Mouse (Mus musculus) stomach, embryonic 16.5 days (tissue): Measurements from ENCODE around the gene Grip1. TPM values are rescaled to one million over a fixed set of nuclear protein-coding genes. Genes with fewer than 3 reads are reported as not detected.

Experiments
- ATAC-seq: fragments of 200-750 bp; cut with Nextera tagmentation; 2 replicates; pipeline ENCODE4 v1.8.0; 2017; ENCODE audit warnings: moderate number of reproducible peaks, moderate TSS enrichment; ENCODE audit not compliant: insufficient read depth, low FRiP score
- H3K27ac ChIP-seq: fragments of 300-500 bp; sonication (generic); 2 replicates; pipeline ENCODE4 v1.5.1; 2014; ENCODE audit warnings: low read length
- H3K27me3 ChIP-seq: fragments of 300-500 bp; sonication (generic); 2 replicates; pipeline ENCODE4 v1.6.1; 2014; ENCODE audit warnings: low read length, control low read depth, mixed read lengths; ENCODE audit not compliant: control insufficient read depth, insufficient read depth
- H3K36me3 ChIP-seq: fragments of 300-500 bp; sonication (generic); 2 replicates; pipeline ENCODE4 v1.6.1; 2014; ENCODE audit warnings: low read length; ENCODE audit not compliant: control insufficient read depth, insufficient read depth
- H3K4me1 ChIP-seq: fragments of 300-500 bp; sonication (generic); 2 replicates; pipeline ENCODE4 v1.6.1; 2014; ENCODE audit warnings: low read length, control low read depth, mixed read lengths; ENCODE audit not compliant: control insufficient read depth, insufficient read depth
- H3K4me2 ChIP-seq: fragments of 300-500 bp; sonication (generic); 2 replicates; pipeline ENCODE4 v1.6.1; 2014; ENCODE audit warnings: low read depth, low read length, mixed read lengths
- H3K4me3 ChIP-seq: fragments of 300-500 bp; sonication (generic); replicated peaks from 2 replicates; pipeline ENCODE4 v1.5.1; 2014; ENCODE audit warnings: mild to moderate bottlenecking, low read length
- H3K9ac ChIP-seq: fragments of 300-500 bp; sonication (generic); 2 replicates; pipeline ENCODE4 v1.6.1; 2014; ENCODE audit warnings: low read length
- H3K9me3 ChIP-seq: fragments of 300-500 bp; sonication (generic); replicated peaks from 2 replicates; pipeline ENCODE4 v1.6.1; 2016; ENCODE audit warnings: low read length, control low read depth; ENCODE audit not compliant: control insufficient read depth
- WGBS: fragments of 180-500 bp; shearing (Covaris S2); extraction: QIAGEN DNeasy Blood & Tissue Kit; methylation state at CpG from one replicate; pipeline ENCODE4 v1.1.7; 2014; 5-methylcytosine and 5-hydroxymethylcytosine counted together
- polyA plus RNA-seq: library from polyadenylated mRNA; unstranded; fragments of >200 nt; fragmentation: Nextera tagmentation; extraction: Ambion mirVana; gene quantifications from 2 replicates; pipeline ENCODE4 v1.2.1, GENCODE M21; 2015

Gene Grip1
- polyA plus RNA-seq, 1 experiment from 2014 or later: 1.8 TPM

- Histone ChIP-seq H3K36me3 (no peaks in the 10 kb centered on the region), H3K27me3 (no peaks in the 10 kb centered on the region), H3K4me1 (peaks cover 11% of the 10 kb centered on the region), H3K9ac (peak overlapping the region; percentile 80), H3K4me3 (peak overlapping the region; percentile 76), H3K27ac (peak overlapping the region; percentile 38), H3K9me3 (no peaks in the 10 kb centered on the region), H3K4me2 (peak overlapping the region; percentile 98)
- peak; percentile 71 for ATAC-seq
- WGBS: under 1% methylated on average over 53 of the region's 57 CpGs
Measured at GRCm38 (mm10) chr10:119454106-119454667, 557 bp downstream of the Grip1 start.

- ATAC-seq: 0 out of 2 replicates have a peak, but pooled peaks have one; percentile 3
- H3K9ac ChIP-seq: peak overlapping the region; percentile 80
- H3K36me3 ChIP-seq: no peaks in the 10 kb centered on the region
- peaks cover 11% of the 10 kb centered on the region for H3K4me1 ChIP-seq
- H3K4me2 ChIP-seq: peak overlapping the region; percentile 98
- peak overlapping the region; percentile 76 for H3K4me3 ChIP-seq
- 1% methylated on average over 31 of the region's 31 CpGs for WGBS
- H3K27me3 ChIP-seq: no peaks in the 10 kb centered on the region
- H3K27ac ChIP-seq: peak overlapping the region; percentile 38; the same call in 1 of the 2 replicates
- no peaks in the 10 kb centered on the region for H3K9me3 ChIP-seq
Measured at GRCm38 (mm10) chr10:119454668-119455542, 1.3 kb downstream of the Grip1 start.

- Histone ChIP-seq H3K9ac (peak overlapping the region; percentile 80), H3K4me2 (peak overlapping the region; percentile 98), H3K27me3 (no peaks in the 10 kb centered on the region), H3K4me3 (peak overlapping the region; percentile 76), H3K4me1 (peaks cover 11% of the 10 kb centered on the region), H3K27ac (no peak overlapping the region), H3K9me3 (no peaks in the 10 kb centered on the region), H3K36me3 (no peaks in the 10 kb centered on the region)
- WGBS: 15% methylated on average over 10 of the region's 10 CpGs
- no peak for ATAC-seq
Measured at GRCm38 (mm10) chr10:119455543-119455940, 1.9 kb downstream of the Grip1 start.

- no peaks in the 10 kb centered on the region for H3K9me3 ChIP-seq
- no peak overlapping the region for H3K4me2 ChIP-seq
- no peak for ATAC-seq
- H3K4me1 ChIP-seq: peaks cover 11% of the 10 kb centered on the region
- H3K4me3 ChIP-seq: no peak overlapping the region
- H3K27me3 ChIP-seq: no peaks in the 10 kb centered on the region
- 77% methylated on average over 5 of the region's 5 CpGs for WGBS
- H3K9ac ChIP-seq: no peak overlapping the region
- H3K36me3 ChIP-seq: no peaks in the 10 kb centered on the region
- H3K27ac ChIP-seq: no peak overlapping the region
Measured at GRCm38 (mm10) chr10:119457121-119457520, 3.5 kb downstream of the Grip1 start.

- Histone ChIP-seq H3K9ac (no peak overlapping the region), H3K36me3 (no peaks in the 10 kb centered on the region), H3K4me3 (no peak overlapping the region), H3K27ac (no peak overlapping the region), H3K4me2 (no peak overlapping the region), H3K4me1 (peaks cover 8% of the 10 kb centered on the region), H3K27me3 (no peaks in the 10 kb centered on the region), H3K9me3 (no peaks in the 10 kb centered on the region)
- no peak for ATAC-seq
- 84% methylated on average over 2 of the region's 2 CpGs for WGBS
Measured at GRCm38 (mm10) chr10:119458991-119459390, 5.4 kb downstream of the Grip1 start.

GRCm38 (mm10) chr10:119463345-119463744 lies 9.7 kb downstream of the Grip1 start:
- H3K27me3 ChIP-seq: no peaks in the 10 kb centered on the region
- no peaks in the 10 kb centered on the region for H3K4me1 ChIP-seq
- H3K9ac ChIP-seq: no peak overlapping the region
- no peak overlapping the region for H3K27ac ChIP-seq
- no peaks in the 10 kb centered on the region for H3K9me3 ChIP-seq
- no peak for ATAC-seq
- no peak overlapping the region for H3K4me2 ChIP-seq
- no peaks in the 10 kb centered on the region for H3K36me3 ChIP-seq
- WGBS: 80% methylated on average over 7 of the region's 7 CpGs
- no peak overlapping the region for H3K4me3 ChIP-seq

GRCm38 (mm10) chr10:119463793-119464192 lies 10.2 kb downstream of the Grip1 start:
- Histone ChIP-seq H3K4me2 (no peak overlapping the region), H3K9ac (no peak overlapping the region), H3K36me3 (no peaks in the 10 kb centered on the region), H3K27ac (no peak overlapping the region), H3K4me3 (no peak overlapping the region), H3K27me3 (no peaks in the 10 kb centered on the region), H3K4me1 (no peaks in the 10 kb centered on the region), H3K9me3 (no peaks in the 10 kb centered on the region)
- WGBS: 62% methylated on average over 7 of the region's 7 CpGs
- ATAC-seq: no peak

- H3K27me3 ChIP-seq: no peaks in the 10 kb centered on the region
- no peak overlapping the region for H3K4me3 ChIP-seq
- H3K4me2 ChIP-seq: no peak overlapping the region
- H3K4me1 ChIP-seq: no peaks in the 10 kb centered on the region
- H3K36me3 ChIP-seq: no peaks in the 10 kb centered on the region
- ATAC-seq: no peak
- no peaks in the 10 kb centered on the region for H3K9me3 ChIP-seq
- WGBS: 74% methylated on average over 18 of the region's 18 CpGs
- H3K27ac ChIP-seq: no peak overlapping the region
- H3K9ac ChIP-seq: no peak overlapping the region
Measured at GRCm38 (mm10) chr10:119467976-119468375, 14.3 kb downstream of the Grip1 start.

- ATAC-seq: no peak
- WGBS: 91% methylated on average over 1 of the region's 1 CpGs
- Histone ChIP-seq H3K4me1 (no peaks in the 10 kb centered on the region), H3K4me3 (no peak overlapping the region), H3K9me3 (no peaks in the 10 kb centered on the region), H3K9ac (no peak overlapping the region), H3K4me2 (no peak overlapping the region), H3K36me3 (no peaks in the 10 kb centered on the region), H3K27ac (no peak overlapping the region), H3K27me3 (no peaks in the 10 kb centered on the region)
Measured at GRCm38 (mm10) chr10:119470096-119470495, 16.5 kb downstream of the Grip1 start.
